Mouse (Mus musculus) CD4-positive helper T cell, adult 2 months (primary cell): ENCODE measurements at regions not wholly inside any gene's neighbourhood (a gene's known extent, or its start where the extent isn't known, plus 50 kb on each side); places are given as distances from the start of the nearest gene placed in this dataset.

ENCODE experiments used
- DNase-seq: peaks from one replicate; pipeline ENCODE4 v3.0.0-alpha.2; 2012; ENCODE audit warnings: low read depth, missing footprints, low spot score

GRCm38 (mm10) chr9:112725523-112725922 lies 489.8 kb upstream of the Arpp21 start:
- DNase-seq: no peak

GRCm38 (mm10) chr9:112725103-112725502 lies 489.4 kb upstream of the Arpp21 start:
- no peak for DNase-seq

- no peak for DNase-seq
Observed at GRCm38 (mm10) chr9:112723346-112723745, 487.6 kb upstream of the Arpp21 start.

GRCm38 (mm10) chr9:112722501-112722900 lies 486.8 kb upstream of the Arpp21 start:
- DNase-seq: no peak

GRCm38 (mm10) chr9:112715197-112715762 lies 479.5 kb upstream of the Arpp21 start:
- DNase-seq: no peak

- DNase-seq: no peak
Observed at GRCm38 (mm10) chr9:112678866-112679265, 443.1 kb upstream of the Arpp21 start.

- DNase-seq: no peak
Observed at GRCm38 (mm10) chr9:112675232-112675631, 439.5 kb upstream of the Arpp21 start.
